Mouse (Mus musculus) myocyte (in vitro differentiated cells): ENCODE measurements around the gene Acap1. TPM values are rescaled to one million over a fixed set of nuclear protein-coding genes. Genes with fewer than 3 reads are reported as not detected.

ENCODE experiments used
- H3K27me3 ChIP-seq: one replicate; pipeline ENCODE4 v1.6.1; 2011; ENCODE audit not compliant: control insufficient read depth, insufficient read depth, insufficient read length
- H3K36me3 ChIP-seq: one replicate; pipeline ENCODE4 v1.6.1; 2011; ENCODE audit not compliant: control insufficient read depth, insufficient read depth
- H3K4me2 ChIP-seq: one replicate; pipeline ENCODE4 v1.6.1; 2011; ENCODE audit warnings: low read depth, control low read depth
- H3K4me3 ChIP-seq: one replicate; pipeline ENCODE4 v1.5.1; 2011; ENCODE audit warnings: mild to moderate bottlenecking, control low read depth, moderate library complexity
- H3K79me2 ChIP-seq: one replicate; pipeline ENCODE4 v1.6.1; 2011; ENCODE audit not compliant: control insufficient read depth, insufficient read depth
- H3ac ChIP-seq: one replicate; pipeline ENCODE4 v1.6.1; 2011; ENCODE audit not compliant: control insufficient read depth, insufficient read length
- CEBPB ChIP-seq: IDR thresholded peaks from 2 replicates; pipeline ENCODE4 v1.6.1; 2011; ENCODE audit warnings: mild to moderate bottlenecking, moderate library complexity; ENCODE audit not compliant: poor library complexity, insufficient read depth, severe bottlenecking
- E2F4 ChIP-seq: IDR thresholded peaks from one replicate; pipeline ENCODE4 v1.6.1; 2011; ENCODE audit warnings: mild to moderate bottlenecking, control low read depth, moderate library complexity; ENCODE audit not compliant: insufficient read depth
- MAX ChIP-seq: IDR thresholded peaks from one replicate; pipeline ENCODE4 v1.6.1; 2011; ENCODE audit warnings: low read depth, mild to moderate bottlenecking, control low read depth
- MYOD1 ChIP-seq, 3 experiments: IDR thresholded peaks; one replicate each; pipeline ENCODE4 v1.6.1; 2011; ENCODE audit warnings: control low read depth in 2 of 3, low read depth in 2 of 3, mild to moderate bottlenecking in 2 of 3, moderate library complexity in 1 of 3; ENCODE audit not compliant: insufficient read length in 2 of 3, control insufficient read depth in 1 of 3
- MYOG ChIP-seq, 3 experiments: IDR thresholded peaks; one replicate each; pipeline ENCODE4 v1.6.1; 2011; ENCODE audit warnings: control low read depth in 2 of 3, low read depth in 2 of 3, mild to moderate bottlenecking in 2 of 3; ENCODE audit not compliant: insufficient read length in 2 of 3, control insufficient read depth in 1 of 3, insufficient read depth in 1 of 3
- POLR2A ChIP-seq: IDR thresholded peaks from one replicate; pipeline ENCODE4 v1.6.1; 2011; ENCODE audit warnings: low read depth, mild to moderate bottlenecking, control low read depth, moderate library complexity; ENCODE audit not compliant: insufficient read length
- POLR2AphosphoS2 ChIP-seq: IDR thresholded peaks from one replicate; pipeline ENCODE4 v1.6.1; 2011; ENCODE audit warnings: low read depth, control low read depth; ENCODE audit not compliant: insufficient read length
- REST ChIP-seq: IDR thresholded peaks from one replicate; pipeline ENCODE4 v1.6.1; 2011; ENCODE audit warnings: mild to moderate bottlenecking, control low read depth, moderate library complexity; ENCODE audit not compliant: insufficient read depth, insufficient read length
- SRF ChIP-seq: IDR thresholded peaks from one replicate; pipeline ENCODE4 v1.6.1; 2011; ENCODE audit warnings: low read depth; ENCODE audit not compliant: control insufficient read depth, insufficient read length
- TCF12 ChIP-seq: IDR thresholded peaks from one replicate; pipeline ENCODE4 v1.6.1; 2011; ENCODE audit warnings: mild to moderate bottlenecking, control low read depth; ENCODE audit not compliant: poor library complexity, insufficient read depth, severe bottlenecking
- TCF3 ChIP-seq: IDR thresholded peaks from one replicate; pipeline ENCODE4 v1.6.1; 2011; ENCODE audit warnings: low read depth, control low read depth; ENCODE audit not compliant: insufficient read length
- USF1 ChIP-seq: IDR thresholded peaks from one replicate; pipeline ENCODE4 v1.6.1; 2011; ENCODE audit warnings: low read depth, mild to moderate bottlenecking, control low read depth, moderate library complexity
- polyA plus RNA-seq: library from polyadenylated mRNA; unstranded; fragments of >200 nt; fragmentation: generic; extraction: Trizol; gene quantifications from one replicate; pipeline ENCODE4 v1.2.1, GENCODE M21; 2012; ENCODE audit warnings: missing spikeins

Gene Acap1
- polyA plus RNA-seq, 1 experiment = 1.4 TPM

DNA sequence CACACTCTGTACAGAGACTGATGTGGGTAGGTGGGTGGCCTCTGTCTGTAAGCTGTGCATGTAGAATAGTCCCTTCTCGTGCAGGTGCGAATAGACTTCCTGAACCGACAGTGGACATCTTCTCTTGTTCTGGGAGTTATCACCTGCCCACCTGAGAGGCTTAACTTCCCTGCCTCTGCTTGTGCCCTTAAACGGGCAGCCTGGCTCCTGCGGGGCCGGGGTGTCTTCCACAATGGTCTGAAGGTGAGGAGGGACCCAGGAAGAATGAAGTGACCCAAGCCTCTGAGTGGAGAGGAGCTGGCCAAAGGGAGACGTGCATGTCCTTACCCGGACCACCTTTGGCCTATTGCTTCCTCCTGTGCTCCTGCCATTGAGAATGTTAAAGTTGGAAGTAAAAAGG, 14.8 kb upstream of the Acap1 start:
- Histone ChIP-seq H3K4me3 (no peak overlapping the region), H3ac (no peak overlapping the region), H3K27me3 (no peaks in the 10 kb centered on the region), H3K4me2 (no peak overlapping the region), H3K79me2 (peaks cover 7% of the 10 kb centered on the region), H3K36me3 (peaks cover 53% of the 10 kb centered on the region)
- TF ChIP-seq MYOG (IDR thresholded peaks at IDR 0.05; ENCODE audit: control insufficient read depth in 1 of 3, insufficient read depth in 1 of 3, insufficient read length in 2 of 3, low read depth in 2 of 3) = no peak
- no peak for TF ChIP-seq TCF12
- no peak for TF ChIP-seq MYOD1 (IDR thresholded peaks at IDR 0.05; ENCODE audit: control insufficient read depth in 1 of 3, insufficient read length in 2 of 3, low read depth in 2 of 3)
- TF ChIP-seq CEBPB = no peak
- no peak for TF ChIP-seq POLR2A
- TF ChIP-seq E2F4 = no peak

DNA sequence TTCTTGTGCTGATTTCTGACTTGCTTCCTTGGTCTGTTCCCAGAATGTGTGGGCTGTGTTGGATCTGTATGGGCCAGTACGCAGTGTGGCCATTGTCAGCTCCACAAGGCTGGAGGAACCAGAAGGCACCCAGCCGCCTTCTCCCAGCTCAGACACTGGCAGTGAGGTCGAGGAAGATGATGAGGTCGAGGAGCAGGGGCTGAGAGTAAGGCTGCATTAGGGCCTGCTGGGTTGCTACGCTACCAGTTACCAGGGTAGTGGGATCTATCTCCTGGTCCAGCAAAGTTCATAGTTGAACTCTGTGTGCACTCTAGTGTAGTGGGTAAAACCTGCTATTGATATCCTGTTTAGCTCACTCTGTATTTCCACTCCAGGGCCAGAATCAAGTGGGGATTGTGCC, 13.8 kb upstream of the Acap1 start:
- no peak overlapping the region for H3K4me3 ChIP-seq
- no peak overlapping the region for H3K4me2 ChIP-seq
- no peak overlapping the region for H3ac ChIP-seq
- peaks cover 58% of the 10 kb centered on the region for H3K36me3 ChIP-seq
- peaks cover under 1% of the 10 kb centered on the region for H3K79me2 ChIP-seq
- TF ChIP-seq POLR2AphosphoS2 = no peak
- no peak for TF ChIP-seq MYOD1 (IDR thresholded peaks at IDR 0.05; ENCODE audit: control insufficient read depth in 1 of 3, insufficient read length in 2 of 3, low read depth in 2 of 3)
- TF ChIP-seq REST = no peak
- no peak for TF ChIP-seq TCF3
- TF ChIP-seq CEBPB = no peak
- TF ChIP-seq TCF12 = no peak
- TF ChIP-seq MAX = no peak
- TF ChIP-seq USF1 = no peak
- no peak for TF ChIP-seq POLR2A
- no peaks in the 10 kb centered on the region for H3K27me3 ChIP-seq

DNA sequence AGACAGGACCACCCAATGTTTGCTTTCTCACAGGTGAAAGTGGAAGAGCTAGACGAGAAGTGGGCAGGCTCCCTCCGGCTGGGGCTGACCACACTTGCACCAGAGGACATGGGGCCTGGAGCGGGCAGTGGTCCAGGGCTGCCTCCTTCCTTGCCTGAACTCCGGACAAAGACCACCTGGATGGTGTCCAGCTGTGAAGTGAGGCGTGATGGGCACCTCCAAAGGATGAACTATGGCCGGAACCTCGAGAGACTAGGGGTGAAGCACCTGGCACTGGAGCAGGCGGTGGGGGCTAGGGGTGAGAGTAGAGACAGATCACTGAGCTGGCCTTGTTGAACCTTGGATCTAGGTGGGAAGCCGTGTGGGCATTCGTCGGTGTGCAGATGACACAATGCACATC, 13.3 kb upstream of the Acap1 start:
- no peak overlapping the region for H3K4me3 ChIP-seq
- H3ac ChIP-seq = no peak overlapping the region
- H3K79me2 ChIP-seq = no peaks in the 10 kb centered on the region
- H3K4me2 ChIP-seq = no peak overlapping the region
- TF ChIP-seq POLR2A (no peak), E2F4 (no peak), TCF3 (no peak)
- peaks cover 58% of the 10 kb centered on the region for H3K36me3 ChIP-seq
- no peaks in the 10 kb centered on the region for H3K27me3 ChIP-seq

DNA sequence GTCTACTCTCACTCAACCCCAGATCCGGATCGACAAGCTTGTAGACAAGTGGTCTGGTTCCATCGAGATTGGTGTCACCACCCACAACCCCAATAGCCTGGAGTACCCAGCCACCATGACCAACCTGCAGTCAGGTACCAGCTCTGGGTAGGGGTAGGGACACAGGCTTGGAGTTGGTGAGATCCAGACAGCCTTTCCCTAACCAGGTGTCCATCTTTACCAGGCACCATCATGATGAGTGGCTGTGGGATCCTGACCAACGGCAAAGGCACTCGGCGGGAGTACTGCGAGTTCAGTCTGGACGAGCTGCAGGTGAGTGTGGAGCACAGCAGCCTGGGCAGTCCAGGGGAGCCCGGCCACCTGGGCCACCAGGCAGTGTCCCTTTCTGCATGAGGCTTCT, 9.0 kb upstream of the Acap1 start:
- no peak overlapping the region for H3K4me2 ChIP-seq
- H3K79me2 ChIP-seq = no peaks in the 10 kb centered on the region
- H3K27me3 ChIP-seq = no peaks in the 10 kb centered on the region
- H3K36me3 ChIP-seq = peaks cover 36% of the 10 kb centered on the region
- no peak overlapping the region for H3ac ChIP-seq
- no peak overlapping the region for H3K4me3 ChIP-seq
- TF ChIP-seq MYOD1 (IDR thresholded peaks at IDR 0.05; ENCODE audit: control insufficient read depth in 1 of 3, insufficient read length in 2 of 3, low read depth in 2 of 3) = no peak
- no peak for TF ChIP-seq MYOG (IDR thresholded peaks at IDR 0.05; ENCODE audit: control insufficient read depth in 1 of 3, insufficient read depth in 1 of 3, insufficient read length in 2 of 3, low read depth in 2 of 3)
- TF ChIP-seq REST = no peak
- no peak for TF ChIP-seq POLR2AphosphoS2
- no peak for TF ChIP-seq TCF12
- no peak for TF ChIP-seq CEBPB
- no peak for TF ChIP-seq TCF3
- no peak for TF ChIP-seq SRF
- TF ChIP-seq POLR2A = no peak
- TF ChIP-seq MAX = no peak
- TF ChIP-seq E2F4 = no peak
- no peak for TF ChIP-seq USF1

DNA sequence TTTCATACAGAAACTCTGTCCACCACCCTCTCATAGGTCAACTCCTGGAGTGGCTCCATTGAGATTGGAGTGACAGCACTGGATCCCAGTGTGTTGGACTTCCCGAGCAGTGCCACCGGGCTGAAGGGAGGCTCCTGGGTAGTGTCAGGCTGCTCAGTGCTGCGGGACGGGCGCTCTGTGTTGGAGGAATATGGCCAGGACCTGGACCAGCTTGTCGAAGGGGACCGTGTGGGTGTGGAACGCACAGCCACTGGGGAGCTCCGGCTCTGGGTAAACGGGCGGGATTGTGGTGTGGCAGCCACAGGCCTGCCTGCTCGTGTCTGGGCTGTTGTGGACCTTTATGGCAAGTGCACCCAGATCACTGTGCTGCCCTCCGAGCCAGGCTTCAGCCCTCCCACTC, 7.6 kb upstream of the Acap1 start:
- Histone ChIP-seq H3K4me3 (peak overlapping the region; percentile 85), H3K4me2 (peak overlapping the region; percentile 83), H3K79me2 (no peaks in the 10 kb centered on the region), H3K36me3 (peaks cover 30% of the 10 kb centered on the region), H3K27me3 (no peaks in the 10 kb centered on the region), H3ac (no peak overlapping the region)
- TF ChIP-seq MAX (no peak), POLR2A (no peak), TCF12 (no peak), USF1 (no peak), SRF (no peak), E2F4 (no peak), REST (no peak)

DNA sequence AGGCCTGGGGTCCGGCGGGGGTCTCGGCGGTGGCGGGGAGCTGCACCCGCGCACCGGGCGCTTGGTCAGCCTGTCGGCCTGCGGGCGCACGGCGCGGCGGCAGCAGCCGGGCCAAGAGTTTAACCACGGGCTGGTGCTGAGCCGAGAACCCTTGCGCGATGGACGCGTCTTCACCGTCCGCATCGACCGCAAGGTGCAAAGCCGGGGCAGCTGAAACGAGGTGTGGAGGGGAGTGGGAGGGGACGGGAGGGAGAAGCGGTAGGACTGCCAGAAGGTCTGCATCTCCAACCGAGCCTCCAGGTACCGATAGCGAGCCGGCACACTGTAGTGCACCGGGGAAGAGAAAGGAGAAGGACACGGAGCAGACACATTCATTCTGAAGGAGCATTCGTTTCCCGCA, 6.7 kb upstream of the Acap1 start:
- peaks cover 20% of the 10 kb centered on the region for H3K36me3 ChIP-seq
- peak overlapping the region; percentile 51 for H3ac ChIP-seq
- no peaks in the 10 kb centered on the region for H3K27me3 ChIP-seq
- peak overlapping the region; percentile 83 for H3K4me2 ChIP-seq
- peak overlapping the region; percentile 85 for H3K4me3 ChIP-seq
- H3K79me2 ChIP-seq = no peaks in the 10 kb centered on the region
- peak in 1 of 3 experiments; percentile 14 for TF ChIP-seq MYOG (IDR thresholded peaks at IDR 0.05; ENCODE audit: control insufficient read depth in 1 of 3, insufficient read depth in 1 of 3, insufficient read length in 2 of 3, low read depth in 2 of 3)
- no peak for TF ChIP-seq MYOD1 (IDR thresholded peaks at IDR 0.05; ENCODE audit: control insufficient read depth in 1 of 3, insufficient read length in 2 of 3, low read depth in 2 of 3)
